Mouse (Mus musculus) intestine, embryonic 15.5 days (tissue): ENCODE results near the gene Msrb1. TPM values are rescaled to one million over a fixed set of nuclear protein-coding genes. Genes with fewer than 3 reads are reported as not detected.

Experiments used
- ATAC-seq: fragments of 200-750 bp; cut with Nextera tagmentation; 2 replicates; pipeline ENCODE4 v1.8.0; 2017; ENCODE audit warnings: moderate TSS enrichment, moderate library complexity
- H3K27ac ChIP-seq: fragments of 300-500 bp; sonication (generic); 2 replicates; pipeline ENCODE4 v1.5.1; 2015; ENCODE audit warnings: mild to moderate bottlenecking, inconsistent platforms
- H3K27me3 ChIP-seq: fragments of 300-500 bp; sonication (generic); replicated peaks from 2 replicates; pipeline ENCODE4 v1.6.1; 2015; ENCODE audit warnings: inconsistent platforms
- H3K36me3 ChIP-seq: fragments of 300-500 bp; sonication (generic); 2 replicates; pipeline ENCODE4 v1.6.1; 2015; ENCODE audit warnings: inconsistent platforms
- H3K4me1 ChIP-seq: fragments of 300-500 bp; sonication (generic); replicated peaks from 2 replicates; pipeline ENCODE4 v1.6.1; 2015; ENCODE audit warnings: inconsistent platforms
- H3K4me2 ChIP-seq: fragments of 300-500 bp; sonication (generic); replicated peaks from 2 replicates; pipeline ENCODE4 v1.6.1; 2015; ENCODE audit warnings: mild to moderate bottlenecking, inconsistent platforms
- H3K4me3 ChIP-seq: fragments of 300-500 bp; sonication (generic); replicated peaks from 2 replicates; pipeline ENCODE4 v1.5.1; 2015; ENCODE audit warnings: inconsistent platforms
- H3K9ac ChIP-seq: fragments of 300-500 bp; sonication (generic); 2 replicates; pipeline ENCODE4 v1.6.1; 2015; ENCODE audit warnings: inconsistent platforms
- H3K9me3 ChIP-seq: fragments of 300-500 bp; sonication (generic); 2 replicates; pipeline ENCODE4 v1.6.1; 2016; ENCODE audit warnings: inconsistent platforms
- WGBS: fragments of 180-500 bp; shearing (Covaris S2); methylation state at CpG from one replicate; pipeline ENCODE4 v1.1.7; 2015; 5-methylcytosine and 5-hydroxymethylcytosine counted together
- polyA plus RNA-seq: library from polyadenylated mRNA; unstranded; fragments of >200 nt; fragmentation: Nextera tagmentation; extraction: Ambion mirVana; gene quantifications from 2 replicates; pipeline ENCODE4 v1.2.1, GENCODE M21; 2015

Msrb1 gene
- polyA plus RNA-seq, 1 experiment from 2014 or later = 32.4 TPM

DNA sequence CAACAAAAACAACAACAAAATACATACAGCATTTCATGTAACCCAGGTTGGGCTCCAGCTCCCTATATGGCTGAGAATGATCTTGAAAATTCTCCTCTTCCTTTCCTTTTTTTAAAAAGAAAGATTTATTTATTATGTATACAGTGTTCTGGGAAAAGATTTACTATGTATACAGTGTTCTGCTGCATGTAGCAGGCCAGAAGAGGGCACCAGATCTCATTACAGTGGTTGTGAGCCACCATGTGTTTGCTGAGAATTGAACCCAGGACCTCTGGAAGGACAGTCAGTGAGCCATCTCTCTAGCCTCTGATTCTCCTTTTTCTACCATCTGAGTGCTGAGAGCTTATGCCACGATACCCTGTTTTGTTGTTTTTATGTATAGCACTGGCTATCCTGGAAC, 1.9 kb upstream of the Msrb1 start:
- Histone ChIP-seq H3K27me3 (no peaks in the 10 kb centered on the region), H3K36me3 (no peaks in the 10 kb centered on the region), H3K27ac (no peak overlapping the region), H3K4me3 (no peak overlapping the region), H3K4me1 (peaks cover 14% of the 10 kb centered on the region), H3K9ac (no peak overlapping the region), H3K4me2 (no peak overlapping the region), H3K9me3 (no peaks in the 10 kb centered on the region)
- WGBS = 82% methylated on average over 1 of the region's 1 CpGs
- no peak for ATAC-seq

DNA sequence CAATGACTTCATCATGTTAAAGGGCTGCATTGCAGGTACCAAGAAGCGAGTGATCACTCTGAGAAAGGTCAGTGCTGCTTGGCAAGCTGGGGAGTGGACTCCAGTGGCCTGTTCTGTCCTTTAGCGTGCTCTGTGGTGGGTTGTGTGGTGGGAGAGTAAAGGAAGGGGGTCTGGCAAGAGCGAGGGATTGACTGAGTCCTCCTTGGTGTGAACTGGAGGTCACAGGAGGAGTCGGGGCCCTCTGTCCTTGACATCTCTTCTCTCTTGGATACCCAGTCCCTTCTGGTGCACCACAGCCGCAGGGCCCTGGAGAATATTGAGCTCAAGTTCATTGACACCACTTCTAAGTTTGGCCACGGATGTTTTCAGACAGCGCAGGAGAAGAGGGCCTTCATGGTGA, 996 bp upstream of the Msrb1 start:
- H3K9ac ChIP-seq = no peak overlapping the region
- H3K9me3 ChIP-seq = no peaks in the 10 kb centered on the region
- no peak for ATAC-seq
- peak overlapping the region; percentile 61 for H3K4me2 ChIP-seq
- H3K27me3 ChIP-seq = no peaks in the 10 kb centered on the region
- H3K4me1 ChIP-seq = peaks cover 14% of the 10 kb centered on the region
- peak overlapping the region; percentile 54; the same call in 1 of the 2 replicates for H3K27ac ChIP-seq
- 82% methylated on average over 7 of the region's 7 CpGs for WGBS
- H3K36me3 ChIP-seq = no peaks in the 10 kb centered on the region
- no peak overlapping the region for H3K4me3 ChIP-seq

DNA sequence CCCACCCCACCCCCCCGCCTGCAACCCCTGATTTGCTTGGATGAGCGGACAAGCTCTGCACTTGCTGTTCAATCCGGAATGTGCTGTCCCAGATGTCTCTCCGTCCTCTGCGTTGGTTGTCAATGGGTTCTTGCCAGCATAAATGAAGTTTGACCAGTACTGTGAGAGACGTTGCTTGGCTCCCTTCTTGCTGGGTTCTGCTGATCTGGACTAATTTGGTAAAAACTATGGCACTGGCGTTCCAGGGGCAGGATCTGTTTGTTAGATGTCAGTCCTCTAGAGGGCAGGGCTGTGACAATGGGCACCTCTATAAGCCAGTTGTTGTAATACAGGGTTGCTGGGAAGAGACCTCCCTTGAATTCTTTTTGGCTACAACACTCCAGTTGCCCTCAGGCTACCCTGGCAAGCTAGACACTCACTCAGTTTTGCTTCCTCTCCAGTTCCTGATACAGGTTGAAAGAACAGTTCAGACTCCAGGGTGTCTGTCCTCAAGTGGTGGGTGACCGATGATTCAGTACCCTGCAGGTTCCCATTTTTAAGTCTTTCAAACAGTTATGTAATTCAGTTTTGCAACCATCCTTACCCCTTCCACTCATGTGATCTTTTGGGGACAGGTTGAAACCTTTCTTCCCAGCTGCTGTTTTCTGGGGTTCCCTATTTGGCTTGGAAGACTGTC, 831 bp downstream of the Msrb1 start:
- H3K4me2 ChIP-seq = peak overlapping the region; percentile 88
- peak overlapping the region; percentile 67; the same call in 1 of the 2 replicates for H3K9ac ChIP-seq
- H3K27ac ChIP-seq = no peak overlapping the region
- H3K27me3 ChIP-seq = no peaks in the 10 kb centered on the region
- whole genome bisulfite sequencing = 18% methylated on average over 8 of the region's 8 CpGs
- ATAC-seq = no peak
- H3K4me3 ChIP-seq = peak overlapping the region; percentile 66
- no peaks in the 10 kb centered on the region for H3K9me3 ChIP-seq
- peaks cover 14% of the 10 kb centered on the region for H3K4me1 ChIP-seq
- no peaks in the 10 kb centered on the region for H3K36me3 ChIP-seq

DNA sequence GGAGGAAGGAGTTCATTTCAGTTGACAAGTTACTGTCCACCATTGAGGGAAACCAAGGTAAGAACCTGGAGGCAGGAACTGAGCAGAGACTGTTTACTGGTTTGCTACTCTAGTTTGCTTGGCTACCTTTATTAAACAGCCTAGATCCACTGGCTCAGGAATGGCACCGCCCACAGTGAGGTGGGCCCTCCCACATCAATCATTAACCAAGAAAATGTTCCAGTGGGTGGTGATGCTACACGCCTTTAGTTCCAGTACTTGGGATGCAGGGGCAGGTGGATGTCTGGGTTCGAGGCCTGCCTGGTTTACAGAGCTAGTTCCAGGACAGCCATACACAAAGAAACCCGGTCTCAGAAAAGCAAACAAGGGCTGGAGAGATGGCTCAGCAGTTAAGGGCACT, 1.8 kb downstream of the Msrb1 start:
- no peak overlapping the region for H3K4me2 ChIP-seq

DNA sequence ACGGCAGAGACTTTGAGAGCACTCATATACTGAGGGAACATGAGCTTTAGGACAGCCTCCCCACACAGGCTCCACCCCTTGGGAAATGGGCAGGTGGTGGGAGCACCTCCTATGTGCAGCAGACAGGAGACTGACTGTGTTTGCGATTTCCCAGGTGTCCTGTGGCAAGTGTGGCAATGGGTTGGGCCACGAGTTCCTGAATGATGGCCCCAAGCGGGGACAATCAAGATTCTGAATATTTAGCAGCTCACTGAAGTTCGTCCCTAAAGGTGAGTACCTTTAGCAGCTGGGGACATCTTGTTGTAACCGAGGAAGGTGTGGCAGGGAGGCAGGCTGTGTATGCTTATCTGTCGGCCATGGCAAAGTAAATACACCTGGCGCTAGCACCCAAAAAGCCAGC, 3.5 kb downstream of the Msrb1 start:
- Histone ChIP-seq H3K4me1 (peaks cover 14% of the 10 kb centered on the region), H3K9me3 (no peaks in the 10 kb centered on the region), H3K36me3 (0 out of 2 replicates have a peak, but pooled peaks cover 6% of the 10 kb centered on the region), H3K27ac (no peak overlapping the region), H3K4me3 (no peak overlapping the region), H3K27me3 (no peaks in the 10 kb centered on the region), H3K4me2 (no peak overlapping the region), H3K9ac (no peak overlapping the region)
- 63% methylated on average over 8 of the region's 8 CpGs for WGBS
- no peak for ATAC-seq

More for the DNA sequence above, 1.8 kb downstream of the Msrb1 start:
- Histone ChIP-seq H3K36me3 (0 out of 2 replicates have a peak, but pooled peaks cover 6% of the 10 kb centered on the region), H3K9ac (no peak overlapping the region), H3K27ac (no peak overlapping the region), H3K9me3 (no peaks in the 10 kb centered on the region), H3K4me1 (peaks cover 14% of the 10 kb centered on the region), H3K4me3 (no peak overlapping the region), H3K27me3 (no peaks in the 10 kb centered on the region)
- ATAC-seq = no peak
- 79% methylated on average over 4 of the region's 4 CpGs for WGBS

DNA sequence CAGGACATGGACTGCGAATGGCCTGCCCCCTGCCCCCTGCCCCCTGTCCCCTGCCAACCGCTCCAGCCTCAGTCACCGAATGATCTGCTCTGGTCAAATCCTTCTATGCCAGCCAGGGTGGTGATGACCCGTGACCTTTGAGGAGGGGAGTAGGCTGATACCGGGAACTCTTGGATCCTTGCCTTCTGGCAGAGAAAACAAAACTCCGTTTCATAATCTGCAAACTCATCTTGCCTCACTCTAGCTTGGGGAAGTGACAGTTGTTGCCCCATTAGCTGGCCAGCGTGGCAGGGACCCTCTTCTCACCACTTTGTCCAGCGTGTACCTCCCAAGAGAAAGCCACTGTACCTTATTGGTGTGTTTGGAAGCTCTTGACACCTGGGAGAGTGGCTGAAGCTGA, 5.9 kb downstream of the Msrb1 start:
- peaks cover 17% of the 10 kb centered on the region for H3K4me1 ChIP-seq
- H3K4me3 ChIP-seq = no peak overlapping the region
- no peak for ATAC-seq
- no peaks in the 10 kb centered on the region for H3K27me3 ChIP-seq
- no peaks in the 10 kb centered on the region for H3K9me3 ChIP-seq
- H3K27ac ChIP-seq = no peak overlapping the region
- 0 out of 2 replicates have a peak, but pooled peaks cover 6% of the 10 kb centered on the region for H3K36me3 ChIP-seq
- WGBS = 81% methylated on average over 8 of the region's 8 CpGs
- no peak overlapping the region for H3K4me2 ChIP-seq
- H3K9ac ChIP-seq = no peak overlapping the region

DNA sequence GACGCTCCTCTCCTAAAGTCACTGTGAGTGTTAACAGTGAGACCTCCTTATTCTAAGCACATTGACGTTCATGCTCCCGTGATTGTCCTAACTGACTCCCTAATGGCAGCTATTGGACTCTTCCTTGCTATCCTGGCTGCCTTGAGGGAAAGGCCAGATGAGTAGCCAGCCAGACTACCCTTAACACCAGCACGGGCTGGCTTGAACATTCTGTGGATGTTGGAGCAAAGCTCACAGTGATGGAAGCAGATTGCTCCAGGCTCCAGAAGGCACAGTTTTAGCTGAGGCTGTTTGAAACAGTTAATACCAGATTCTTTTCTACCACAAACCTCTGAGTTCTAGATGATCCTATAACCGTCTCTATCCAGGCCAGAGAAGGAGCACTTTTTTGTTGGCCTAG, 7.5 kb downstream of the Msrb1 start:
- 85% methylated on average over 5 of the region's 5 CpGs for WGBS

DNA sequence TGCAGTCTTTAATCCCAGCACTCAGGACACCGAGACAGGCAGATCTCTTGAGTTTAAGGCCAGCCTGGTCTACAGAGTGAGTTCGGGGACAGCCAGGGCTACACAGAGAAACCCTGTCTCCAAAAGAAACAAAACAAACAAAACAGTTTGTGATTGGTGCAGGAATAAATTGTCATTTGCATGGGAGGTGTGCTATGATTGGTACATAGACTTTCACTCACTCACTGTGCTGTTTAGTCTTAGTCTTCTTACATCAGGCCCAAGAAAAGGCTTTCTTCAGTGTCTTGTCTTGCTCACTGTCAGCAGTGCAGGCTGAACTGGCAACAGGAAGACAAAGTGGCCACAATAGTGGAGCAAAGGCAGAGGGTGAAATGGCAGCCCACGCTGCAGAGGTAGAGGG, 7.9 kb downstream of the Msrb1 start:
- Histone ChIP-seq H3K4me1 (0 out of 2 replicates have a peak, but pooled peaks cover 7% of the 10 kb centered on the region), H3K4me2 (no peak overlapping the region), H3K27ac (no peak overlapping the region), H3K4me3 (no peak overlapping the region), H3K9me3 (no peaks in the 10 kb centered on the region), H3K36me3 (0 out of 2 replicates have a peak, but pooled peaks cover 6% of the 10 kb centered on the region), H3K9ac (no peak overlapping the region), H3K27me3 (no peaks in the 10 kb centered on the region)
- ATAC-seq = no peak
- 75% methylated on average over 3 of the region's 3 CpGs for WGBS

More for the DNA sequence above, 7.5 kb downstream of the Msrb1 start:
- no peak for ATAC-seq
- Histone ChIP-seq H3K9me3 (no peaks in the 10 kb centered on the region), H3K4me2 (no peak overlapping the region), H3K27ac (no peak overlapping the region), H3K9ac (no peak overlapping the region), H3K4me3 (no peak overlapping the region), H3K36me3 (0 out of 2 replicates have a peak, but pooled peaks cover 6% of the 10 kb centered on the region), H3K4me1 (0 out of 2 replicates have a peak, but pooled peaks cover 7% of the 10 kb centered on the region), H3K27me3 (no peaks in the 10 kb centered on the region)

DNA sequence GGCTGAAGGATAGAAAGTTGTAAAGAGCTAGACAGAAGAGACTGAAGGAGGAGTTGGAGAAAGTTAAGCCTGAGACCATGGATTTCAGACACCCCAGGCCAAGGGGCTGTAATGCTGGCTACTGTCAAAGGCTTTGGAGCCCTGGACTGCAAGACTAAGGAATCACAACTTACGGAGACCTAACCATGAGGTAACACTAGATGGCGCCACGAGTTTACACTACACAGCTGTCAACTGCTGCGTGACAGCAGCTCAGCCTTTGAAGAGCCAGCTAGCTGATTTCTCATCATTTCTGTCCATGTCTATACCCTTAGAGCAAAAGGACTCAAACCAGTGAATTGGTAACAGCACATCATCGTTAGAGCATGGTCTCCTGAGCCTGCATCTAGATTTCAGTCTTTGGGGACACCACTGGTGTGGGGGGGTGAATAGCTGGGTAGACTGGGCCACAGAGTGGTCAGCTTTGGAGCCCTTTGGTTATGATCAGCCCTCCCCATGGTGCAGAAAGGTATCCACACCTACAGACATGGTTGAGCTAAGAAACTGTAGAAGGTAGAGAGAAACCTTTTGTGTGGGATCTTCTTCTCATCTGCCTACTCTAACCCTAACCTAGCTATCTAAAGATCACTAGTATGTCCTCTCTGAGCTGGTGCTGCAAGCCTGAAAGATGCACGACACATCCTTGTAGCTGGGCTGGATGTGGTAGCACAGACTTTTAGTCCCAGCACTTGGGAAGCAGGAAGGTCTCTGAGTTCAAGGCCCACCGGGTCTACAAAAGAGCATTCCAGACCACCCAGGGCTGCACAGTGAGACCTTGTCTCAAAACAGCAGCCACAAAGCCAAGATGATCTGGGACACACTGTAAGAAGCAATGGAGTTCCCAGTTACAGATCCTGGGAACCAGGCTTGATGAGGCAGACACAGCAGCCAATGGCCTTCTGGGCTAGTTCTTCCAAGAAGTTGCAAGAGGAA, 9.4 kb downstream of the Msrb1 start:
- 20% methylated on average over 7 of the region's 7 CpGs for WGBS
- no peaks in the 10 kb centered on the region for H3K9me3 ChIP-seq
- no peak overlapping the region for H3K27ac ChIP-seq
- peak; percentile 83 for ATAC-seq
- no peak overlapping the region for H3K9ac ChIP-seq
- H3K27me3 ChIP-seq = peaks cover 11% of the 10 kb centered on the region
- H3K4me2 ChIP-seq = no peak overlapping the region
- no peak overlapping the region for H3K4me3 ChIP-seq
- H3K36me3 ChIP-seq = 0 out of 2 replicates have a peak, but pooled peaks cover 6% of the 10 kb centered on the region
- H3K4me1 ChIP-seq = 0 out of 2 replicates have a peak, but pooled peaks cover 7% of the 10 kb centered on the region

DNA sequence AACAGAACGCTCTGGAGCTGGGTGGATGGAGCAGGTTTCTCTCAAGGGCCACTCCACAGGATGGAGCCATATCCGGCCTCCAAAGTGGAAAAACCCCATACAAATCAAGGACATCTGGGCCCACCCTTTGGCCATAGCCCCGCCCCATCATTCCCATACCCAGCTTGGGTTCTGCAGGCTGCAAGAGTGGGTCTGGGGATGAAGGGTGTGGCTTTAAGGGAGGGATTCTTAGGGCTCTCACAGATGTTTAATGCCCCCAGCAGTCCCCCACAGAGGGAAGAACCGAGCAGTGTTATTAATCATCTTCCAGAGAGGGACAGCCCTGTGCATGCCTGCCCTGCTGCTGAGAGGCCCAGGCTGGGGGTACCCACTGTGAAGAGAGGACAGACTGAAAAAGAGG, 10.5 kb downstream of the Msrb1 start:
- H3K36me3 ChIP-seq = 0 out of 2 replicates have a peak, but pooled peaks cover 6% of the 10 kb centered on the region
- H3K27ac ChIP-seq = no peak overlapping the region
- no peak overlapping the region for H3K4me2 ChIP-seq
- H3K4me1 ChIP-seq = 0 out of 2 replicates have a peak, but pooled peaks cover 7% of the 10 kb centered on the region
- no peak overlapping the region for H3K9ac ChIP-seq
- H3K4me3 ChIP-seq = no peak overlapping the region
- 37% methylated on average over 4 of the region's 4 CpGs for WGBS
- no peaks in the 10 kb centered on the region for H3K9me3 ChIP-seq
- 0 out of 2 replicates have a peak, but pooled peaks have one; percentile 31 for ATAC-seq
- peaks cover 21% of the 10 kb centered on the region for H3K27me3 ChIP-seq

DNA sequence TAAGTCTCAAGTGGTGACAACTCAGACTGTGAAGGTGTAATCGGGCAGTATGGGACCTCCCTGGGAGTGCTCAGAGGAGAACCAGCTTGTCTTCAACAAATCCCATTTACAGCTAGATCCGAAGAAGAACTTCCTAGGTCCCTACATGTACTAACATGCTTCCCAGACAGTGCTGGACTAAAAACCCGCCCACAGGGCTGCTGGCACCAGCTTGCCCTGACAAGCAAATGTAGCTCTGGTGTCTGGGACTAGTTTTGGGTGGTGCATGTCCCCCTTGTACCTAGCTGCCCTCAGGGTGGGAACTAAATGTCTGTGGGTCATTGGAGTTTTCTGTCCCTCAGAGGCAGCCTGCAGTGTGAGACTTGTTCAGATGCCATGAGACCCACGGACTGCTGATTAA, 15.1 kb downstream of the Msrb1 start:
- H3K4me2 ChIP-seq = no peak overlapping the region
- H3K27ac ChIP-seq = no peak overlapping the region
- 19% methylated on average over 4 of the region's 4 CpGs for WGBS
- H3K4me1 ChIP-seq = peaks cover 18% of the 10 kb centered on the region
- no peaks in the 10 kb centered on the region for H3K9me3 ChIP-seq
- H3K4me3 ChIP-seq = no peak overlapping the region
- H3K9ac ChIP-seq = no peak overlapping the region
- ATAC-seq = no peak
- H3K27me3 ChIP-seq = peaks cover 57% of the 10 kb centered on the region
- H3K36me3 ChIP-seq = no peaks in the 10 kb centered on the region
